Mouse (Mus musculus) brown adipose tissue, adult 24 weeks (tissue): ENCODE measurements around the gene Tesmin. TPM values are rescaled to one million over a fixed set of nuclear protein-coding genes. Genes with fewer than 3 reads are reported as not detected.

Source experiments
- H3K27ac ChIP-seq: fragments of 200-500 bp; replicated peaks from 2 replicates; pipeline ENCODE4 v1.5.1; 2012; ENCODE audit warnings: low read depth, mild to moderate bottlenecking, low read length
- H3K4me1 ChIP-seq: fragments of 200-500 bp; 2 replicates; pipeline ENCODE4 v1.6.1; 2012; ENCODE audit warnings: low read length, mixed read lengths; ENCODE audit not compliant: control insufficient read depth, insufficient read depth, insufficient read length
- H3K4me3 ChIP-seq: fragments of 200-500 bp; 2 replicates; pipeline ENCODE4 v1.5.1; 2012; ENCODE audit warnings: low read depth, mild to moderate bottlenecking, low read length, moderate library complexity; ENCODE audit not compliant: insufficient read depth
- polyA plus RNA-seq: library from polyadenylated mRNA; stranded (reverse); fragments of >200 nt; gene quantifications from 2 replicates; pipeline ENCODE4 v1.2.4, GENCODE M21; 2012; ENCODE audit not compliant: missing spikeins, insufficient read depth, insufficient read length

The Tesmin gene
- not detected in 2 replicates for polyA plus RNA-seq

GRCm38 (mm10) chr19:3388629-3389057, at the start of gene Tesmin:
TSS of gene Tesmin (plus strand) at chr19:3388857.
- Histone ChIP-seq H3K27ac (no peak within 1 kb of the TSS; the same call in 1 of the 2 replicates), H3K4me3 (peak within 1 kb of the TSS; percentile 53), H3K4me1 (no peaks in the 10 kb centered on the region)

- Histone ChIP-seq H3K4me1 (peaks cover 26% of the 10 kb centered on the region), H3K27ac (no peak overlapping the region), H3K4me3 (no peak overlapping the region)
Observed at GRCm38 (mm10) chr19:3339187-3339586, 49.5 kb upstream of the Tesmin start.

- H3K4me3 ChIP-seq, result no peak overlapping the region
Observed at GRCm38 (mm10) chr19:3341021-3341420, 47.6 kb upstream of the Tesmin start.

GRCm38 (mm10) chr19:3343929-3344328, 44.7 kb upstream of the Tesmin start:
- Histone ChIP-seq H3K27ac (no peak overlapping the region), H3K4me1 (no peaks in the 10 kb centered on the region), H3K4me3 (no peak overlapping the region)

More at GRCm38 (mm10) chr19:3341021-3341420, 47.6 kb upstream of the Tesmin start:
- Histone ChIP-seq H3K27ac (no peak overlapping the region), H3K4me1 (peaks cover 10% of the 10 kb centered on the region)

GRCm38 (mm10) chr19:3344636-3345544, 43.8 kb upstream of the Tesmin start:
- Histone ChIP-seq H3K4me1 (no peaks in the 10 kb centered on the region), H3K4me3 (no peak overlapping the region), H3K27ac (no peak overlapping the region)

GRCm38 (mm10) chr19:3347784-3348183, 40.9 kb upstream of the Tesmin start:
- H3K4me3 ChIP-seq, result no peak overlapping the region
- peaks cover 3% of the 10 kb centered on the region; the same call in 1 of the 2 replicates for H3K4me1 ChIP-seq
- no peak overlapping the region for H3K27ac ChIP-seq

- Histone ChIP-seq H3K27ac (peak overlapping the region; percentile 45), H3K4me3 (no peak overlapping the region)
Observed at GRCm38 (mm10) chr19:3353415-3354111, 35.1 kb upstream of the Tesmin start.

GRCm38 (mm10) chr19:3355096-3355495, 33.6 kb upstream of the Tesmin start:
- no peak overlapping the region for H3K4me3 ChIP-seq
- peaks cover 7% of the 10 kb centered on the region for H3K4me1 ChIP-seq
- no peak overlapping the region for H3K27ac ChIP-seq

More at GRCm38 (mm10) chr19:3353415-3354111, 35.1 kb upstream of the Tesmin start:
- H3K4me1 ChIP-seq, result peaks cover 7% of the 10 kb centered on the region

- Histone ChIP-seq H3K27ac (no peak overlapping the region), H3K4me1 (peaks cover 7% of the 10 kb centered on the region), H3K4me3 (no peak overlapping the region)
Observed at GRCm38 (mm10) chr19:3356516-3356915, 32.1 kb upstream of the Tesmin start.

- Histone ChIP-seq H3K27ac (no peak overlapping the region), H3K4me1 (peaks cover 6% of the 10 kb centered on the region), H3K4me3 (no peak overlapping the region)
Observed at GRCm38 (mm10) chr19:3357620-3358019, 31.0 kb upstream of the Tesmin start.

GRCm38 (mm10) chr19:3359841-3360588, 28.6 kb upstream of the Tesmin start:
- H3K4me3 ChIP-seq, result no peak overlapping the region
- H3K27ac ChIP-seq, result 0 out of 2 replicates have a peak overlapping the region, but pooled peaks have one; percentile 26
- peaks cover 3% of the 10 kb centered on the region; the same call in 1 of the 2 replicates for H3K4me1 ChIP-seq

- Histone ChIP-seq H3K4me1 (no peaks in the 10 kb centered on the region), H3K27ac (no peak overlapping the region), H3K4me3 (no peak overlapping the region)
Observed at GRCm38 (mm10) chr19:3363510-3363909, 25.1 kb upstream of the Tesmin start.

GRCm38 (mm10) chr19:3365089-3365488, 23.6 kb upstream of the Tesmin start:
- Histone ChIP-seq H3K27ac (no peak overlapping the region), H3K4me3 (no peak overlapping the region), H3K4me1 (no peaks in the 10 kb centered on the region)

GRCm38 (mm10) chr19:3368276-3368675, 20.4 kb upstream of the Tesmin start:
- Histone ChIP-seq H3K4me3 (no peak overlapping the region), H3K27ac (no peak overlapping the region), H3K4me1 (no peaks in the 10 kb centered on the region)

- H3K4me1 ChIP-seq, result peaks cover 15% of the 10 kb centered on the region
- no peak overlapping the region for H3K4me3 ChIP-seq
- H3K27ac ChIP-seq, result no peak overlapping the region
Observed at GRCm38 (mm10) chr19:3373380-3373779, 15.3 kb upstream of the Tesmin start.
